Mouse (Mus musculus): Measurements from ENCODE around the gene Vamp2. TPM values are rescaled to one million over a fixed set of nuclear protein-coding genes. Genes with fewer than 3 reads are reported as not detected.
A peak's percentile ranks its signal among the peaks of the same experiment; 100 is the strongest.

Gene Vamp2
- total RNA-seq, 2 experiments from 2014 or later, result 80.2 to 84.6 TPM

- DNase-seq, result peak; percentile 93
Measured at GRCm38 (mm10) chr11:69099177-69099914, 11.1 kb downstream of the Vamp2 start.

GRCm38 (mm10) chr11:69099915-69100345 lies 11.6 kb downstream of the Vamp2 start:
- peak; percentile 97 for DNase-seq

- DNase-seq, result peak; percentile 32
Measured at GRCm38 (mm10) chr11:69100639-69101360, 12.5 kb downstream of the Vamp2 start.

DNA sequence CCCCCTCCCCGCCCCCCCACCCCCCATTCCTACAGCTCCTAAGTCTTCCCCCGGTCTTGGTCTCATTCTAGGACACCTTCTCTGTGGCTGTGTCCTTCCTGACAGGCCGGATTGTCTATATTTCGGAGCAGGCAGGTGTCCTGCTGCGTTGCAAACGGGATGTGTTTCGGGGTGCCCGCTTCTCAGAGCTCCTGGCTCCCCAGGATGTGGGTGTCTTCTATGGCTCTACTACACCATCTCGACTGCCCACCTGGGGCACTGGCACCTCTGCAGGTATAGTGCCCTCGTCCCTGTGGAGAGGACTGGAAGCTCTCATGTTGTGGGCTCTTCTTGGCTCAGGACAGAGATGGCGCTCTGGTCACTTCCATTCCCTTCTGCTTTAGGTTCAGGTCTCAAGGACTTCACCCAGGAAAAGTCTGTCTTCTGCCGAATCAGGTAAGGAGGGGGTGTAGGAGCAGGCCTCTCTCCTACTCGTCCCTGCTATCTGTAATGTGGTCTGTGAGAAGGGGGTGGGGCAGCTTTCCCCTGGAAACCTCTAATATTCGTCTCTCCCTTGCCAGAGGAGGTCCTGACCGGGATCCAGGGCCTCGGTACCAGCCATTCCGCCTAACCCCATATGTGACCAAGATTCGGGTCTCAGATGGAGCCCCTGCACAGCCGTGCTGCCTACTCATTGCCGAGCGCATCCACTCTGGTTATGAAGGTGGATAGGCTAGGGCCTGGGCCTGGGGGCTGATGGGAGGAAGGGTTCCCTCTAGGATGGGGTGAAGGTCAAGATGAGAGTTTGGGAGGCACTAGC lies 13.5 kb downstream of the Vamp2 start:
- DNase-seq, result peak; percentile 17

GRCm38 (mm10) chr11:69102403-69102725 lies 14.1 kb downstream of the Vamp2 start:
- DNase-seq, result peak; percentile 9

GRCm38 (mm10) chr11:69103121-69103520 lies 14.8 kb downstream of the Vamp2 start:
- DNase-seq, result peak; percentile 5

GRCm38 (mm10) chr11:69103531-69104435 lies 15.5 kb downstream of the Vamp2 start:
- peak; percentile 6 for DNase-seq

DNA sequence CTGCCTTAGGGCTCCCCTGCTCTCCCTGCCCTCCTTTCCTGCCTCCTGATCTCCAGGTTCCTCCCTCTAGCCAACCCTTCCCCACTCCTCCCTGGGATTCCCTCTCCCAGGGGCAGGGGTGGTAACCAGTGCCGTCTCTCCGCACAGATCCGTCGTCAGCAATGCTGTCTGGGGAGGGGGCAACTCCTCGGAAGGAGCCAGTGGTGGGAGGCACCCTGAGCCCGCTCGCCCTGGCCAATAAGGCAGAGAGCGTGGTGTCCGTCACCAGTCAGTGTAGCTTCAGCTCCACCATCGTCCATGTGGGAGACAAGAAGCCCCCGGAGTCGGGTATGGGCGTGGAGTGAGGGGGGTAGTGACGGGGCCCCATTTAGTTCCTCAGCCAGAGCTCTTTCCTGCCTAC lies 16.2 kb downstream of the Vamp2 start:
- DNase-seq, result peak; percentile 6

- peak; percentile 4 for DNase-seq
Measured at GRCm38 (mm10) chr11:69105227-69105626, 16.9 kb downstream of the Vamp2 start.

DNA sequence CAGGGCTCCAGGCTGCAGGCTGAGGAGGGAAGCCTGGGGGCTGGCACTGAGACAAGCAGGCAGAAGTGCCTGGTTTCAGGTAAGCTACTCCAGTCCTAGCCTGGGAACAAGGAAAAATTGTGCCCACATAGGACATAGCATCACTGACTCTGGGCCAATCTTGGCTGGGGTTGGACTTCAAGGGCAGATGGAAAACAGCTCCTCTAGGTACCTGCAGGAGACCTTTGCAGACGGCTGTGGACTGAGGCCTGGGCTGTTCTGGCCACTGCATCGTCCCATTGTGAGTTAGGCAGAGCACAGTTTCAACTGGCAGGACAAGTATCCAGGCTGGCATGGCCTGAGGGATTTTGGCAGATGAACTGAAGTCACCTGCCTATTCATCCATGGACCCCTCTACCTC lies 17.5 kb downstream of the Vamp2 start:
- DNase-seq, result peak; percentile 12

- peak; percentile 19 for DNase-seq
Measured at GRCm38 (mm10) chr11:69106299-69106698, 18.0 kb downstream of the Vamp2 start.

DNA sequence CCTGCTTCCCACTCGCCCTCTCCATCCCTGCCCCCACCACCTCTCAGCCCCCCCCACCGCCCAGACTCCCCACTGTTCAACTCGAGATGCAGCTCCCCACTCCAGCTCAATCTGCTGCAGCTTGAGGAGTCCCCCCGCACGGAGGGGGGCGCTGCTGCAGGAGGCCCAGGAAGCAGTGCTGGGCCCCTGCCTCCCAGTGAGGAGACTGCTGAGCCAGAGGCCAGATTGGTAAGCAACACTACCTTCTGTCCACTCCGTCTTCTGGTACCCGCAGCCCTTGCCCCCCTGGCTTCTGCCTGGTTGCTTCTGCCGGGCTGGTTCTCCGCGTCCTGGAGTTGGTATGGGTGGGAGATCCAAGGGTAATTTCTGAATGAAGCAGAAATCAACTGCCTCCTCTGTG lies 18.6 kb downstream of the Vamp2 start:
- DNase-seq, result peak; percentile 11

- DNase-seq, result no peak
Measured at GRCm38 (mm10) chr11:69107676-69108075, 19.4 kb downstream of the Vamp2 start.

- DNase-seq, result no peak
Measured at GRCm38 (mm10) chr11:69108223-69108622, 19.9 kb downstream of the Vamp2 start.

GRCm38 (mm10) chr11:69109032-69109900 lies 21.0 kb downstream of the Vamp2 start:
- DNase-seq, result peak; percentile 32

GRCm38 (mm10) chr11:69110319-69111046 lies 22.2 kb downstream of the Vamp2 start:
- peak; percentile 98 for DNase-seq

DNA sequence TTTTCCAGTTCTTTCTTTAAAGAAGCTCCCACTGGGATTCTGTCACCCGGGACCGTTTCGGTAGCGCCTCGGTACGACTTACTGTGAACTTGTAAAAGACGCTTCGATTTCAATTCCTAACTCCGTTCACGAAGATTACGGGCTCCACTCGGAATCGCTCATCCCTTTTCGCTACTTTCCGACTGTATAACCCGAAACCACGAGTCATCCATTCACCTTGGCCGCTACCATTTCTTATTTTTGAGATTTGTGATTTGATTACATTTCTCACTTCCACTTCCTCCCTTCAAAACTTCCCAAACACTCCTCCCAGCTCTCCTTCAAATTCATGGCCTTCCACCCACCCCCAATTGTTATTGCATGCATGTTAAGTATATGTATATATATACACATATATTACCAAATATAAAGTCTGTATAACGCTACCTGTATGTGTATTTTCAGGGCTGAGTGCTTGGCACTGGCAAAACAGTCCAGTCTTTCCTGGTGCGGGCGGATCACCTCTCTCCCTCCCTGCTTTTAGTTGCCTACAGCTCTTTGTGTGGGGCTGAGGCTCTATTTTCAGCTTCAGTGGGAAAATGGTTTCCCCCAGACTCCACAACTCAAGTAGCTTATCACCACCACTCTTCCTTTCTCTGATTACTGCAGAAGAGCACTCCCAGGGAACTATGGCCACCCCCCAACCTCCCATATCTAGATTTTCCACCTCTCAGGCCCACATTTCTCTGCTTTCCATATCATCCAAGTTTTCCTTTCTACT lies 22.9 kb downstream of the Vamp2 start:
- no peak for DNase-seq

- DNase-seq, result peak; percentile 18
Measured at GRCm38 (mm10) chr11:69111865-69112264, 23.6 kb downstream of the Vamp2 start.

- DNase-seq, result no peak
Measured at GRCm38 (mm10) chr11:69114018-69114417, 25.7 kb downstream of the Vamp2 start.

- DNase-seq, result no peak
Measured at GRCm38 (mm10) chr11:69114621-69115020, 26.3 kb downstream of the Vamp2 start.
